Mouse (Mus musculus) kidney, postnatal 36 days (tissue): ENCODE measurements around the gene Ear10.
"Not testable (repeated sequence)": the region's sequence is repeated elsewhere in the genome, so short reads cannot be mapped to it uniquely, and the experiment has no call there.

Source experiments
- DNase-seq, 2 experiments: peaks; one replicate each; pipeline ENCODE4 v3.0.0; 2021 to 2022; ENCODE audit warnings: mixed read lengths in 2 of 2

Ear10 gene

DNA sequence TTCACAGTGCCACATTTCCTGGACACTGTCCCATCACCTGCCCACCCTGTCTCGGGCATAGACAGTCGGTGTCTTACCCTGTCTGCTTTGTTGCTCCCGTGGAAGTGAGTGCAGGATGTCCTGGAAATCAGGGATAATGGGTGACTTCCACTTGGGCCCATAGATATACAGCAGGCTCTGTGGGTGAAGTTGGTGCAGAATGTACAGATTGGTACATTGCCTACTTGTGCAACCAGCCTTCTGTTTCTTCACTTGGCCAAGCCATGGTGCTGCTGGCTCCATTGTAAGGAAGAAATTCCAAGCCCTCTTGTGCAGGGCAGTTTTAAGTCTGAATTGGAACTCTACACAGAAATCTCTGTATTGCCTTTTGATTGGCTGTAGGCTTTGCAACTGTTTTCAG, at the start of gene Ear10:
Gene Ear10 (minus strand): TSS at position 101 of the 400 bp plus-strand sequence.
- DNase-seq, result not testable (repeated sequence)

DNA sequence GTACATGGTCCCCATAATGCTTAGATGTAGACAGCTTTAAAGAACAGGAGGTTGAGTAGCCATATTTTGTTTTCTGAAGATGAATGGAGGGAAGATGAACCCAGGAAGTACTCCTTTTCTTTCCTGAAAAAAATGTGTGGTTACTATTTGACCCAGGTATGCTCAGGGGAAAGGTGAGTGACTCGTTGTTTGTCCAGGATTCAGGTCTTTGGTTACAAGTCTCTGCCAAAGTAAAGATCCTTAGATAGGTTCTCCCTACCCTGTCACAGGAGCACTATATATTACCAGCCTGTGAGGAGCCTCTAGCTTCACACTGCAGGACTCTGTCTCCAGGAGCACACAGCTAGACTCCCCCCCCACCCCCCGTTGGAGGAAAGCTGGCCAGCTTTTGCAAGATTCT, 33.4 kb upstream of the Ear10 start, which contains the start of gene Ang5:
Gene Ang5 (plus strand): TSS at position 301 of the 400 bp plus-strand sequence.
- DNase-seq, result not testable (repeated sequence)

DNA sequence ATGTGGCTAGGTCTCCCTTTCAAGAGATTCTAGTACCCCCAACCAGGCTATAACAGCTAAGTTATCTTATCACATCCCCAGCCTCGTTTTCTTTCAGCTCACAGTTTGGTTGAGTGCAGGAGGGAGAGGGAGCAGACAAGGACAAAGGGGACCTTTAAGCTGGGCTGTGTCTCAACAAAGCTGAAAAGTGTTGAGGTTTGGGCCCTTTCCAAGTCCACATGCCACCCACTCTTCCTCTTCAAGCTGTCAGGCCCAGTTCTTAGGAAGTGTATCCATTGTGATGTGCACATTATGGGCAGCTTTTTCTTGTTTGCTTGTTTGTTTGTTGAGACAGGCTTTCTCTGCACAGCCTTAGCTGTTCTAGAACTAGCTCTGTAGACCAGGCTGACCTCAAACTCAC, 31.7 kb upstream of the Ear10 start:
- not testable (repeated sequence) for DNase-seq

DNA sequence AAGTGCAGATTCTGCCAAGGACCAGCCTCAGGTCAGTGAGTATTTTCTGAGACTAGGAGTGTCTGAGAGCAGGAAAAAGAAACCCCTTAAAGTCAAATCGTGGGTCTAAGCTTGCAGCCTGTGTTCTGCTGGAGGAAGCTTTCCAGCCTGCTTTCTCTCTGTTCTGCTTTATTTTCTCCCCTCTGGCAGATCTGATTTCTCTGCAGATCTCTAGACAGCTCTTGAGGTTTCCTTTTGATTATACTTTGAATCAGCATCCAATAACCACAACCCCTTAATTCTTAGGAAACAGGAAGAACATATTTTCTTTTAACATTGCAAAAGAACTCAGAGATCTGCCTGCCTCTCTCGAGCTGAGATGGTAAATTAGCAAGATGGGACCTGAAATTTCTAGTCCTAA, 30.0 kb upstream of the Ear10 start:
- not testable (repeated sequence) for DNase-seq

DNA sequence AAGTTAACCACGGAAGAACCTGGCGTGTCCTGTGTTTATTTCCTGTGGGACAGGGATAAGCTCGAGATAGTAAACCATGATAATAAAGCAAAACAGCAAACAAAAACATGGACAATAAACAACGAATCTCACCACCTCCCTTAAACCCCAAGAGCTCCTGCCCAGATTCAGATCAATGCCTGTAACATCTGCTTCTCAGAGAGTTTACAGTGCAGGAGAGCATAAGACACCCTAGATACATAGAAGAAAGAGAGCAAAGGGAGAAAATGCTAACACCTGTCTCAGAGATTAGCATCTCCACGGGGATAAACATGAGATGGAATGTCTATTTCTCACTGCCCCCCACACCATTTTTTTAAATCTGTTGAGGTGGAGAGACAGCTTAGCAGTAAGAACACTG, 10.0 kb upstream of the Ear10 start:
- DNase-seq, result not testable (repeated sequence)

DNA sequence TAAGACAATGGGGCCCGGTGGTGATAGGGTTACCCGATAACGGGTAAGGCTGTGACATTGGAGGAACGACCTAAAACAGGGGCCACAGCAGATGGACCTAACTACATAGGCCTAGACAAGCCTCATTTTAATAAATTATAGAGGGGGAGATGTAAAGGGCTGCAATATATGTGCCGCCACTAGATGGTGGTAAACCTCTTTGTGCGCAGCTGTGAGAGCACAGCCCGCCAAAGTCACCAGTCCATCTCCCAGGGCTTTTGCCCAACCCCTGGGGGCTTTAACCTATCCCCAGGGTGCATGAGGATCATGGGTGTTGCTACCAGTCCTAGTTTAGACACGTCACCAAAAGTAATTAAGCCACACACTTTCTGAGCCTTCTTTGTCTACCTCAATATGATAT, 9.6 kb upstream of the Ear10 start:
- peak; percentile 17 to 57 for DNase-seq

DNA sequence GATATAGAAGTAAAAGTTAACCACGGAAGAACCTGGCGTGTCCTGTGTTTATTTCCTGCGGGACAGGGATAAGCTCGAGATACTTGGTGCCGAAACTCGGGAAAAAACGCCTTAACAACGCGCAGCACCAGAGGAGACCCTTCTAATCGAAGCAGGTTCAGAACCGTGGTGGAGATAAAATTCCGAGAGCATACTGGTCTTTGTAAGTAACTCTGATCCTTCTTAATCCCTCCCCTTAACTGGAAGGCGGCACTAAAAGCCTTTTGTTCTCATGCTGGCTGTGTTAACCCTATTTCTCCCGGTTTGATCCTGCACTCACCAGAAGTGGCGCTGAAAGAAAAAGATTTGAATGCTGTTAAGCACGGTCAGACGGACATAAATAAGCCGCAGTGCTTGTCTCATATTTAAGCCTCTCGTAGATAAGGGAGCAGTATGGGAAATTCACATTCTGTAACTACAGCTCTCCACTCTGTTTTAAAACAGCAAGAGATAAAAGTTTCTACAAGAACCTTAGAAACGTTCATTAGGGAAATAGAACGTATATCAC, 2.1 kb upstream of the Ear10 start:
- DNase-seq, result peak in 1 of 2 experiments; percentile 1

DNA sequence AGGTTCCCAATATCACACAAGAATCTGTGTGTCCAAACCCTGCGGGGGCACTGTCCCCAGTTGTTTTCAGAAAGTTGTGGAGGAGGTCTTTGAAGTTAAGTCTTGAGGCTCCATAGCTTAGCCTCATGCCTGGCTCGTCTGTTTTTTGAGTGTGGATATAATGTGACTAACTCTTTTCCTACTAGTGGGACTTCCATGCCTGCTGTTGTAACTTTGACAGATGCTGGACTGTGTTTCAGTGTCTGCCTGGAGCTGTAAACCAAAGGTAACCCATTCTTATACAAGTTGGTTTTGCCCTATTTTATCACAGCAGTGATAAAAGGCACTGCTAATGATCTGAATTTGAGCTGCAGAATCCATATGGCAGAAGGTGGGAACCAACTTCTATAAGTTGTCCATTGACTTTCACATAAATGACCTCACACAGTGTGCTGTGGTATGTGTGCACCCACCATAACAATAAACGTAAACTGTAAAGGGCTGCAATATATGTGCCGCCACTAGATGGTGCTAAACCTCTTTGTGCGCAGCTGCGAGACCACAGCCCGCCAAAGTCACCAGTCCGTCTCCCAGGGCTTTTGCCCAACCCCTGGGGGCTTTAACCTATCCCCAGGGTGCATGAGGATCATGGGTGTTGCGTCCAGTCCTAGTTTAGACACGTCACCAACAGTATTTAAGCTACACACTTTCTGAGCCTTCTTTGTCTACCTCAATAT, 1.5 kb upstream of the Ear10 start, which contains the start of gene Gm8113:
Gene Gm8113 (plus strand): TSS at position 703 of the 716 bp plus-strand sequence.
- peak; percentile 32 to 77 for DNase-seq

DNA sequence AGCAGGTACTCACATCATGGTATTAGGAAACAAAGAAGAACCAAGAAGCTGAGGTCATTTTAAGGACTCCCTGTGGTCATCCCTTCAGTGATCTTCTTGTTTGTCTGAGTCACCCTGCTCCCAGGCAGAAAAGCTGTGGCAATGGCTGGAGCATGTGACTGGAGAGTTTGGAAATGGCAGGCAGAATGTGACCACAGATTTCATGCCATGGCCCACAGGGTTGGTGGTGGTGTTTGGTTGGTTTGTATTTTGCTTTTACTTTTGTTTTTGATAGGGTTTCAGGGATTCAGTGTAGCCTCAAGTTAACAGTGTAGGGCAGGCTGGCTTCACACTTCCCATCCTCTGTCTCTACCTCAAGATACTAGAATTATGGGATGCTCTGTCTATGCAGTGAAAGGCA, 5.1 kb downstream of the Ear10 start:
- not testable (repeated sequence) for DNase-seq

DNA sequence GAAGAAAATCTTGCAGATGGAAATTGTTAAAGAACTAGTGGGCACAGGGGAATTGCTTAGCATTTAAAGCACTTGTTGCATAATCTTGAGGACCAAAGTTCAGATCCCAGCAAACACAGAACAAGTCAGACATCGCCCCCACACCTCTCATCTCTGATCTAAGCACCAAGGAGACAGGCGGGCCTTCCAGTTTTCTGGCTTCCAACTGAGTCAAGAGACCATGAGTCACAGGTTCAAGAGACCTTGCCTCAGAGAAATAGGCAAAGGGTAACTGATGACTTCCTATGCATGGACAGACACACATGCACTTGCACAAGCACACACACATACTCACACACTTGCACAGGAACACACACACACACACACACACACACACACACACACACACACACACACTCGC, 24.8 kb downstream of the Ear10 start:
- not testable (repeated sequence) for DNase-seq

DNA sequence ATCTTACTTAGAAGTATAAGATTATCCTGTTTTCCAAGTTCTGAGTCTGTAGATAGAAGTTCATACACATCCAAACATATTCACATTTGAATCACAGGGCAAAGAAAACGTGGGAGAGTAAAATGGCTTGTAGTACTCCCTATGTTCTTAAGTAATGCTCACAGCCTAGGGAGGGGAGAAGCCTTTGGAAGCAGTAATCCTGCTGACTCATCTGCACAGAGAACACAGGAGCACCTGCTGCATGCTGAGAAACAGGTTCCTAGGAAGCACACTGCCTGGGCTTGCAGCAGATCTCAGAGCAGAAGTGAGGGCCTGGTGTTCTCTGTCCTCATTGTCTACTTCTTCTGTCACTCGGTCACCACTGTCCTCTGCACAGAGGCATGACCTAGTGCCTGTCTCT, 28.0 kb downstream of the Ear10 start:
- not testable (repeated sequence) for DNase-seq

DNA sequence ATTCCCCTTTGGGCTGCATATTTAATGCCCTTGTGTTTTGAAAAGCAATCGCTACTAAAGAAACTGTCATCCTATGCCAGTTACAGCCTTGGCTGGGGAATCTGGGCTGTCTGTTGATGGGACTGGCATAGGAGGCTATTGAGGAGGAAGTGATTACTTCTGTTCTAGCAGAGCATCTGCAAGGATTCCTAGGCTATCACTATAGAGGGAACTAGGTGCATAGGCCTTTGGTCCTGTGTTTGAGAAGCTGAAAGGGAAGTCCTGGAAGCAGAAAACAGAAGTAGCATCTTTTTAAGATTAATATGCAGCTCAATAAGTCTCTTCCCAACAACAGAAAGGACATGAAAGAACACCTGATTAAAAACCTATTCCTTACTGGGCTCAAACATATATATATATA, 32.1 kb downstream of the Ear10 start:
- DNase-seq, result not testable (repeated sequence)

DNA sequence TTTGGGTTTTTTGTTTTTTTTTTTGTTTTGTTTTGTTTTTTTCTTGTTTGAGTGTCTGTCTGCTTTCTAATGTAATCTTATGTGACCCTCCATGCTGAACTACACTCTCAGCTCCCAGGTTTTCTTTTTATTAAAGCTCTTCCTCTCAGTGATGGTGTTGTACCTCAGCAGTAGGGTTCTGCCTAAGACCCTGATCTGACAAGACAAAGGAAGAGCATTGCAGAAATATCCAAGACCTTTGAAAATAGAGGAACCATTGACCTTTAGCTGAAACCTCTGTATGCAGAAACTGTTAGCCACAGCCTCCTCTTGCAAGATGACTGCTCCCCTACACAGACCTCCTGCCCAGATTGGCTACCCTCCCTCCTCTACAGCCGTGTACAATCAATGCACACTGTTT, 37.1 kb downstream of the Ear10 start:
- DNase-seq, result not testable (repeated sequence)

DNA sequence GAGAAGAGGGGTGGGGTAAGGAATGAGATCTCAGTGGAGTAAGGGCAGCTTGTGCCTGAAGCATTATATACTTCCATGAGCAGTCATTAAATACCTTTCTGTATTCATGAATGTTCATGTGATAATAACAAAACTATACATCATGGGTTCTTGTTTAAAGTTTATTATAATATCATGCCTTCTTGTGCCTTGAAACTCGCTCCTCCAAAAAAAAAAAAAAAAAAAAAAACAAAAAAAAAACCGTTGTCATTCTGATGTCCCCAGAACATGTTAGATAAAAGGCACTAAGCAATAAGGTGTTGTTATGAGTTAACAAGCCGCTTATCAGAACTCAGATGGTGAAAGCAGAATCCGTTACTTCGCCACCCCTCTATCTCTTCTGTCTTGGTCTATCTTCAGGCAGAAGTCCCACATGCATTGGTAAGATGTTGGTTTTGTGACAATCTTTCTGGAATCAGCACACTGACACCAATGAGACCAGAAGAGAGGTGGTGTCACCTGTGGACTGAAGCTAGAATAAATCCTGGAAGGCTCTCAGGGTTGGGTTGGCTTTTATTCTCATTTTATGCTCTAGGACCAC, 43.3 kb downstream of the Ear10 start:
- not testable (repeated sequence) for DNase-seq

DNA sequence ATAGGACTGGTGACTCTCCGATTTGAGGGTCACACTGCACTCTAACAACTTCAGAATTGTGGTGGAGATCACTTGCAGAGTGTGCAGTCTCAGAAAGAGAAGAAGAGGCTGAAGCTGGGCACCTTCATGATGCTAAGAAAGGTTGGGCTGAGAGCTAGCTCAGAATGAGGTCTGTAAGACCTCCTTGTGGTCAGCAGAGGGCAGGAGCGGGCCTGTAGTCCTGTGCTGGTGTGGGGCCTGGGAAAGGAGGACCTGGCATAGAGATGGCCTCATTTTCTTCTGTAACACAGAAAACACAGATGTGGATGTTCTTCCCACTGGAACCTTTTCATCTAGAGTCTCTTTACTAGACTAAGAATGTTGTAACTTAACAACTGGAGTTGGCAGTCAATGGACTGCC, 45.6 kb downstream of the Ear10 start:
- not testable (repeated sequence) for DNase-seq

DNA sequence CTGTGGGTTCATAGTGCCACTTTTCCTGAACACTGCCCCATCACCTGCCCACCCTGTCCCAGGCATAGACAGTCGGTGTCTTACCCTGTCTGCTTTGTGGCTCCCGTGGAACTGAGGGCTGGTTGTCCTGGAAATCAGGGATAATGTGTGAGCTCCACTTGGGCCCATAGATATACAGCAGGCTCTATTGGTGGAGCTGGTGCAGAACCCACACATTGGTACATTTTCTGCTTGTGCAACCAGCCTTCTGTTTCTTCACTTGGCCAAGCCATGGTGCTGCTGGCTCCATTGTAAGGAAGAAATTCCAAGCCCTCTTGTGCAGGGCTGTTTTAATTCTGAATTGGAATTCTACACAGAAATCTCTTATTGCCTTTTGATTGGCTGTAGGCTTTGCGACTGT, 47.9 kb downstream of the Ear10 start, which contains the start of gene Ear1:
Gene Ear1 (minus strand): TSS at position 101 of the 400 bp plus-strand sequence.
- not testable (repeated sequence) for DNase-seq

DNA sequence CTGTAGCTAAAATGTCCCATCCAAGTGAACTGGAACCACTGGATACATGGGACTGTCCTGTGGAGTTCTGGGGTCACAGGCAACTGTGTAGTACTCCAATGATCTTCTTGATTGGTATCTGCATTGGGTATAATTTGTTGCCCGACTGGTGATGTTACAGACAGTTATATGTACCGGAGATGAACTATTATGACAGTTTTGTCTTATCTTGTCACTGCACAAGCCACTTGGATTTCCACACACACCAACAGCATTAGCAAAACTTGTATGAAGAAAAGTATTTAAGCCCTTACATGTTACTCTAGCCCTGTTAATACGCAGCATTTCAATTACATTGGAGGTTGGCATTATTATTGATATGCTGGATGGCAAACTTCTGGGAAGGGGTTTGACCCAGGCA, 48.5 kb downstream of the Ear10 start:
- not testable (repeated sequence) for DNase-seq
